Mouse (Mus musculus) heart, postnatal 25 days (tissue): ENCODE measurements around the gene Rab28. TPM values are rescaled to one million over a fixed set of nuclear protein-coding genes. Genes with fewer than 3 reads are reported as not detected.
"Not testable (repeated sequence)": the region's sequence is repeated elsewhere in the genome, so short reads cannot be mapped to it uniquely, and the experiment has no call there.

Experiments used
- DNase-seq: peaks from one replicate; pipeline ENCODE4 v3.0.0; 2022; ENCODE audit warnings: low spot score
- intact Hi-C: fragments of 180-260 bp; cut with DNase I; formaldehyde crosslinking; loops from one replicate; pipeline ENCODE4 v1.15.1; 2025
- total RNA-seq, 2 experiments: library from RNA; stranded (reverse); gene quantifications; 2 replicates each; pipeline ENCODE4 v1.2.3; 2021

Rab28 gene
- 10 to 100 TPM; 78.9 to 84.1 TPM for total RNA-seq

DNA sequence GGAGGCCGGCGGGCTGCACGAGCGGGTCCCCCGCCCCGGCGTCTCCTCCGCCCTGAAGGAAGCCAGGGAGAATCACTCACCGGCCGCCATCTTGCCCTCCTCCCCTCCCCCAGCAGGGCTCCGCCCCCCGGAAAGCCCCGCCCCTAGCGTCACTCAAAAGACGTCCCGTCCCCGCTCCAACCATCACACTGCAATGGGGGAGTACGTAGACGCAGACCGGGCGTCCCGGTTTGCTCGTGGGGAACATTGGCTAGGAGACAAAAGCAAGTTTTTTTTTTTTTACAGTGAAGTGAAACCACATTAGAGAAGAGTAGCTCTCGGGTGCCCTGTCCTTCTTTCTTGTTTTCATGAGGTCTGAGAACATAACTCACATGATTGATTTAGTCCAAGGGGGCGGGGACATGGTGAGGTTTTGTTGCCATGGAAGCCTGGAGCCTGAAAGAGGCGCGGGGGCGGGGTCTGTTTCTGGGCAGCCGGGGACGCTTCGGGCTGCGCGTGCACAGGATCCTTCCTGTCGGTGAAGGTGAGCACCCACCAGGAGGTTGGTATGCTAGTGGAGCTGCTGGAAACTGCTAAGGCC lies at the start of gene Rab28:
Gene Rab28, minus strand, starts transcription at position 107 of the 580 bp plus-strand sequence.
- peak; percentile 86 for DNase-seq
- intact Hi-C loops: loop anchor here (5.0 to 10.0 kb wide), 2 partner anchors 134 to 1527 kb away; partner anchors contain the start of genes Bod1l and Cpeb2

DNA sequence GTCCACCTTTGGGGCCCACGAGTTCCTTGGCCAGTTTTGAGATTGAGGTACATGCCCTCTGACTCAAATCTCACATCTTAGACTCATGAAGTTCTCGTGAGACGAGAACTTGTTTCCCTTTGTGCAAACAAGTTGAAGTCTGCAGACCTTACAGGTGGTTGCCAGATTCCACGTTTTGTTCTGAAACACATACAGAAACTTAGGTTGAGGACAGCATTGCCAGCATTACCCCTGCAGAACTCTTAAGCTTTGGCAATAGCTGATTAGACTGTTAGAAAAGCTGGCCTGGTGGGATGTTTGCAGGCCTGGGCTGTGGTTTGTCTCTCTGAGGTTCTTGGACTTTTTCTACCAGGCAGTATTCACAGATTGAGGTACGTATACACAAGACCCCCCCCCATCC lies 49.4 kb upstream of the Rab28 start:
- intact Hi-C loops: no loop called here
- DNase-seq: no peak

DNA sequence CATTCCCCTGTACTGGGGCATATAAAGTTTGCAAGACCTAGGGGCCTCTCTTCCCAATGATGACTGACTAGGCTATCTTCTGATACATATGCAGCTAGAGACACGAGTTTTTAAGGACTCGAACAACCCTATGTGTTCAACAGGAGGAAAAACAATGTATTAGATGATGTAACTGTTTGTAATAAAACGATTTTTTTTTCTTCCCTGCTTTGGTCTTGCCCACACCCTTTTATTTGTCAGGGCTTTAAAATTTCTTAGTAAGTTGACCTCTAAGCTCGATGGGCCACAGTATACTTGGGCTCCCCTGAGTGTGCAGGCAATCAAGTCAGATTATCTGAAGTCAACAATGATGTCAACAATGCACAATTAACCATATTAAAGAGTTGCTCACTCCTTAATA lies 48.4 kb upstream of the Rab28 start:
- no peak for DNase-seq
- intact Hi-C loops: no loop called here

DNA sequence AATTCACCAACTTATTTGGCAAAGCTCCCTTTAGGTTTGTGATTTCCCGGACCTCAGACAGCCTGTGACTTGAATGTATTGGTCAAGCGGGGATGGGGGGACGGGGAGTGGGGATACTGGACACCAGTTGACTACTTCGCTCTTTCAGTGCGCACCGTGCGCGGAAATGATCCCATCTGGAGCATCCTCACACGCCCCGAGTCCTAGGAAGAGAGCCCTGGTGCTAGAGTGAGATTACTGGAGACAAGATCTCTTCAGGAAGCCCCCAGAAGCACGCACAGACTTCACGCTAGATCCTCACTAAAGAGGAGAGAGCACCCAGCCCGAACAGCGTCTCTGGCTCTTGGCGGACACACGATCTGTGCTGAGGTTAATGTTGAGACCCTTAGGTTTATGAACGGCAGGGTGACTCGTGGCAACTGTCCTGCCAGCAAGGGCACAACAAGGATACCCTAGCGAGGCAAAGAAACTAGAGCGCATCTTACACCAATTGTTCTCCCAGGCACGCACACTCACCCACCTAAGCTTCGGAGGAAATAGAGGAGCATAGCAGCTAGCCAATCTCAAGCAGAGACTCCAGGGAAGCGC lies 47.5 kb upstream of the Rab28 start:
- no peak for DNase-seq
- intact Hi-C loops: no loop called here

DNA sequence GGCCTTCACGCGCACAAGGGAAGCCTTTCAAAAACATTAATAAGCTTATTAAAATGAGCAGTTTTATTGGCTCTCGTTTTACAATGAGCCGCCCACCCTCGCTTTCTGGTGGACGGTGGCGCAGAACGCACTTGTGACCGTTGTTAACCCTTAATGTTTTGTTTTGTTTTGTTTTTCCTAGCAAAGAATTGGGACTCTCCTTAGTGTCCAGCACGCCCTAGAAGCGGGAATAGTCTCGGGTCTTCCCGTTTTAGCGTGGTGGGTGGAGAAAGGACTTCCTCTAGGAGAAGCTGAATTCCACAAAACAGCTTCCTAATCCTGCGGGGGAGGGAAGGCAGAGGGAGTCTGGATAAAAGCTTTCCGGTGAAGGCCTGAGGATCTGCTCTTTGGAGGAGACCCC lies 46.9 kb upstream of the Rab28 start:
- intact Hi-C loops: no loop called here
- DNase-seq: no peak

DNA sequence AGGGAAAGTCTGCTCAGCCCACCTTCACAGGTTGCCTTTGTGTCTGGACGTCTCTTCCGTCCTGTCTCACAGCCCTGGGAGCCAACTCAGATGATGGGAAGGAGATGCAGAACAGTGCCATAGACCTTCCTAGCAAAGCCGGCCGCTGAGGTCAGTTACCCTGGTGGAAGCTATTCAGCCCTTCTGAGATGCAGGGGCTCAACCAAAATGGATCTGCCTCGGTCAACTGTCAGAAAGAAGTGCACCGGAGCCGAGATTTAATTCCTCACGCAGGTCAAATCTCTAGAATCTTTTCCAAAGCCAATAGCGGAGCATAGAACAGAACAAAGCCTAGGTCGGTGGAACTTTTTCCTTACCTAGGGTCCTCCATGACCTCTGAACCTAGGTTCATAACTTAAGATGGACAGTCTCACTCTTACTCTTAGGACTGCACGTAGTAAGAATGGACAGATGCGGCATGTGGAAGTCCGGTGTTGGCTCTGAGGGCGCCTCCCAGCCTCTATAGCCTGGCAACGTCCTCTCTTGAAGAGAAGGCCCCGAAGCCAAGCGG lies 46.3 kb upstream of the Rab28 start:
- no peak for DNase-seq
- intact Hi-C loops: no loop called here

DNA sequence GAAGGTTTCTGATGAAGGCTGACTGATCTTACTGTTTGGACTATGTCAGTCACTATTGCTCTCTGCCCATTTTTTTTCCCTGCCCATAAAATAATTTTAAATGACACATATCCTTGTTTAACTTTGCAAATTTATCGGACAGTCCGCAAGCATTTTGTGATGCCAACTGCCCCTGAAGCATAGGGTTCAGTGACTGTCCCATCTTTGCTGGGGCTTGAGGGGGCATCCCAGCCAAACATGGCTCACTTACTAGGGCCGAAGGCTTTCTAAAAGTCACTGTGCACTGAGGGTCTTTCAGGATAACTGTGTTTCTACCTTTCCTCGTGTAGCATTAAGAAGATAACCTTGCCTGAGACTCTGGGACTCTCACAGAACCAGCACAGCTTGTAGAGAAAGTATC lies 44.8 kb upstream of the Rab28 start:
- intact Hi-C loops: no loop called here
- no peak for DNase-seq

DNA sequence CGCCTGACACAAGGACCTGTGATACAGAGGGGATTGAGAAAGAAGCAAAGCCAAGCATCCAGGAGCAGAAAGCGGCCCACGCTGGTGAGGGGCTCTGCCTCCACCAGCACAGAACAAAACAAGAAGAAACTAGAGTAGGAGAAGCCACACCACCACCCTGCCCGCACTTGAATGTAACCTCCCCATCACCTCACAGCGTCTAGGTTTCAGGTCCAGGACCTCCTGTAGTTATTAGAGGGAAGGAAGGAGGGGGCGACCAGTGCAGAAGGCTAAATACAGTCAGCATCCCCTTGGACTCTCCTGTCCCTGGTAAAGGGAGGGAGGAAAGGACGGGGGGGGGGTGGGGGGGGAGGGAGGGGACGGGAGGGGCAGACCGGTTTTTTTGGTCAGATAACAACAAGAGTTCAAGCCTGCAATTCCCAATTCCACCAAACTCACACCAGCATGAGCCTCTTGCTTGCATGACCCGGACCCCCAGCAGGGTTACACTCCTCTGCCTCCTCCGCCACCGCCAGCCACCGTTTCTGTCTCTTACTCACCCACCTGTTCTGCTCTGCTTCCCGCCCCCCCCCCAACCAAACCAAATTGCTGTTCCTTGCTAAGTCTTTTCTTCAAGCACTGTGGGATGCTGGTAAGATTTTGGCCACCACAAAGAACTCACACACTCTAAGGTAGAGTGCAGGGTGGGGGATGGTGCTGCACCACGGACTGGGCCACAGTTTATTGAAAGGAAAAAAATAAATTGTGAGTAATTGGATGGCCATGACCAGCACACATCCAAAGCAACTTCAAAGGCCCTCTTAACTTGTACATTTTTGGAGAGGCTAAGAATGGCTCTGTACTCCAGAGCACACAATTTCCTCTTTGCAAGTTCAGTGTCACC lies 37.2 kb upstream of the Rab28 start:
- no peak for DNase-seq
- intact Hi-C loops: no loop called here

DNA sequence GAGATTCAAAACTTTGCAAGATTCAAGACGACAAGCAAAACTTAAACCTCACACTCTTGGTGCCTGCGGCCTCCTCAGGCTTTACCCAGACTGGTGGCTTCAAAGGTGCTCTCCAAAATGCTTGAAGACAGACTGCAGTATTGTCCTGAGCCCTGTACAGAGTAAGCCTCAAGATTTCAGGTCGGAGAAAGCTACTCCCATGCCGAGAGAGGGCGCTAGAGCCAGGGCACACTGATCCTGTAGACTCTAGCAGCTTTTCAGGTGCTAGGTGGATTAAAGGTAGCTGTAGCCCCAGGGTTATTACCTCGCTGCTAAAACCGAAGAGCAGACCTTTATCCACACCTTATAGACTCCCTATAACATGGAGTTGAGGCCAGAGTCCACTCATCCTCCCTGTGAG lies 36.3 kb upstream of the Rab28 start:
- intact Hi-C loops: no loop called here
- DNase-seq: no peak

DNA sequence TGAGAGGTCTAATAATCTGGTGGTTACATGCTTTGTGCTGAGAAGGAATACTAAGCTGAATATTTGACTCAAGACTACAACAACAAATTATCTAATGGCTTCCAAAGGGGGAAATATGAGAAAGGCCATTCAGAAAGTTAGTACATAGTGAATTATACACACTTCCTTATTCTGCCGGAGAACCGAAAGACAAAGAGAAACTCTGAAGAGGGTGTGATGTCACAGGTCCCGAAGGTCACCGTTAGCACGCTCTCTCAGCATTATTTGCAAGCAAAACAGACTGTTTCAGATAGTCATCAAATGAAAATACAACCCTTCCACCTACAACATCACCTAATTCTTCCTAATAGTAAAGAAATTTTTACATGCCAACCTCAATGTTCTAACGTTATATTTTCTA lies 30.9 kb upstream of the Rab28 start:
- no peak for DNase-seq
- intact Hi-C loops: no loop called here

DNA sequence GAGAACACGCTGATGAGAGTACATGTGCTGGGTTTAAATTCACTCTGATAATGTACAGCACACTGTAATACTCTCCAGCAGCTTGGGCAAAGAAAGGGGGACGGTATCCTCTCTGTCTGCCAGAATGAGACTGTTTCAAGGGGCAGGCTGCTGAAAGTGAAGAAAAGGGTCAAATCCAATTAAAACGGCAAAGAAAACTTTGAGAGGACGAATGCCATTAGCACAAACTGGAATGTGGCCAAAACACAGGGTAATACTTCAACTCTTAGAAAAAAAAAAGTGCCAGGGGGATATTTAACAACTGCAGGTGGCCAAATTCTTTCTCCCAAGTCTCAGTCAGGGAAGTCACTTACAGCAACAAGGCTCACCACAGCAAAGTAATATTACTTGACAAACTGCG lies 29.1 kb upstream of the Rab28 start:
- intact Hi-C loops: no loop called here
- no peak for DNase-seq

DNA sequence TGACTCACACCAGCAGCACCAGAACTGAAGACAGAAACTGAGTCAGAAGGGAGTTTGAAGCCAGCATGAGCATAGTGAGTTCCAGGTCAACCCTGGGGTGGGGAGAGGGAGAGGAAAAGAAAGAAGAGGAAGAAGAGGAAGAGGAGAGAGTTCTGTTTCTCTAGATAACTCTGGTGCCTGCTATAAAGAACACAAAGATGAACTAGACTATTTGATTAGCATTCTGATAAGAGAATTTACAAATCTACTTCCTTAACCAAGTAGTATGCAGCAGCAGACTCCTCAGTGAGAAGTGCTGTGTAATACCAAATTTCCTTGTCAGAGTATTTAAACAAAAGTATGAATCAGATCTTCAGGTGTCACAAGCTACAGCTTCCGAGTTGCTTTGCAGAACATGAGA lies 19.1 kb upstream of the Rab28 start:
- DNase-seq: no peak
- intact Hi-C loops: no loop called here

DNA sequence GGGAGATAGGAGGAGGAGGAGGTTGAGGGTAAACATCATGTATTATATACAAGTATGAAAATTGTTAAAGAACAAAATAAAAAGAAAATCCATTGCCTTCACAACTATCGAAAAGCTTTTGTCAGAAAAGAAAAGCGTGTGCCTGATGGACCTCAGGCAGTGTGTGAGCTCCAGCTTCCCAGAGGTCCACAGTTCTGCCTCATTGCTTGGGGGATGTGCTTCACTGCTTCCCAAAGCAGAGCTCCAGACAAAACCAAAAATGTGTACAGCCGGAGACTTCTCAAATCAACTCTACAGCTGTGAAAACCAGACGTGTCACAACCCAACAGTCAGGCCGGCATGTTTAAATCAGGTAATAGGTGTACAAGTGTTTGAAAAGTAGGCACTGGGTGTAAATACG lies 17.6 kb upstream of the Rab28 start:
- intact Hi-C loops: no loop called here
- no peak for DNase-seq

DNA sequence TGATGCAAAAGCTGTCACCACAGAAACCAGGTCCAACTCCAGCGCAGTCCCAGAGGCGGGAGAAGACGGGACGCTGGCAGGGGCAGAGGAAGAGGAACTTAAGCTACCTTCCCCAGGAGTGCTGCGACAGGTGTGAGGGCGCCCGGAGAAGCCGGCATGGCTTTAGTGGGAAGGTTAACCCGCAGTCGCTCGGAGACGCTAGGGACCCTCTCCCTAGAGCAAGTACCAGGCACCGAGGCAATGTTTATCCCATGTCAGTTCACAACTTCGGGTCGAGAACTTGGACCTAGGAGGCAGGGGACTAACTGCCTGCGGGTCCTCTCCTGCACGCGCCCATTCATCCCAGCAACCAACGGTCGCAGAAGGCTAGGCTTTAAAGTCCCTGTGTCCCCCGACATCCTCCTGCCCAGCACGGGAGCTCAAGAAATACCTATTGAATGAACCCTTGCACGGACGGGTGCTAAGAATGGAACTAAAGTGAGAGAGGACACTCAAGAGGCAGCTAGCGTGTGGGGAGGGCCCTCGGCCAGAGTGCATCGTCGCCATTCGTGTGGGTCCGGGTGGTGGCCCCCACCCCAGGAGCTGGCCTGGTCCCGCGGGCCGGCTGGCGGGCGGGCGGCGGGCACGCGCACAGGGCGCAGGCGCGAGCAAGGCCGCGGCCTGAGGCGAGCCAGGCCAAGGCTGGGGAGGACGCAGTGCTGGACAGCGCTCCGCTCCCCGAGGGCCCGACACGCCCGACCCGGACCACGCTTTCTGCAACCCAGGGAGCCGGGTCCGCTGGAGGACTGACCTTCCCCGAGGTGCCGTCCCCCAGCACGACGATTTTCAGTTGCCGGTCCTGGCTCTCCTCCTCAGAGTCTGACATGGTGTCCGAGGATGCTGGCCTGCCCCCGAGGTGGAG lies 592 bp downstream of the Rab28 start:
- DNase-seq: peak; percentile 1
- intact Hi-C loops: loop anchor here (5.0 to 10.0 kb wide), 2 partner anchors 135 to 1527 kb away; partner anchors contain the start of genes Bod1l and Cpeb2

DNA sequence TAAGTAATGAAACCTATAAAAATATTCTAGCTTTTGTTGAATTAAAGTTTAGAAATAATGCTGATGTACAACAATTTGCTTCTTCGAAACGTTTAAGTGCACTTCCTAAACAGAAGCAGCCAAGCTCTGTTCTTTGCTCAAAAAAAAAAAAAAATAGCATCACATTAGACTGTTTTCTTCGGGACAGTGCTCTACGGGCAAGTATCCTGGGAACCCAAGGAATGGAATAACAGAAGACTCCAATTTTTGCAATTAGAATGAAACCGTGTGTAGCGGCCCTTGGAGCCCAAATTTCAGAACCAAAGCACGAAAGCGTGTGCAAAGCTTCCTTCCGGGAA lies 1.2 kb downstream of the Rab28 start:
- intact Hi-C loops: loop anchor here (5.0 to 10.0 kb wide), 2 partner anchors 136 to 1528 kb away; partner anchors contain the start of genes Bod1l and Cpeb2
- DNase-seq: no peak

DNA sequence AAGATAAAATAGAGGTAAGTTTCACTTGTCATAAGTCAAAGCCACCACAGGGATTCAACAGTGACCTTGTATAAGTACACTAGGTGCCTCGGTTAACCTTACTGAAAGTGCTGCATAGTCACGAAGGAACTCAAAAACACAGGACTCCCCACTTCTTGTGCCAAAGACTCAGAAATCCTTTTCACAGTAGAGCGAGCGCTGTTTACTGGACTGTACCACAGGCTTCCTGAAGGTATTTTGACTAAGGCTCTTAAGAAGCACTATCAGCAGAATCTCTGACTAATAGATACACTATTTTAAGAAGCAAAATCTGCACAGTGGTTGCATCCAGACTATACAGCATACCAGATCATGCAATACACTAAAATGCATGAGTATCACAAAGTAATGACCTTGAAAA lies 6.9 kb downstream of the Rab28 start:
- intact Hi-C loops: loop anchor here (10.0 kb wide), 1 partner anchor 1534 kb away; the partner anchor contains the start of gene Cpeb2
- DNase-seq: not testable (repeated sequence)

DNA sequence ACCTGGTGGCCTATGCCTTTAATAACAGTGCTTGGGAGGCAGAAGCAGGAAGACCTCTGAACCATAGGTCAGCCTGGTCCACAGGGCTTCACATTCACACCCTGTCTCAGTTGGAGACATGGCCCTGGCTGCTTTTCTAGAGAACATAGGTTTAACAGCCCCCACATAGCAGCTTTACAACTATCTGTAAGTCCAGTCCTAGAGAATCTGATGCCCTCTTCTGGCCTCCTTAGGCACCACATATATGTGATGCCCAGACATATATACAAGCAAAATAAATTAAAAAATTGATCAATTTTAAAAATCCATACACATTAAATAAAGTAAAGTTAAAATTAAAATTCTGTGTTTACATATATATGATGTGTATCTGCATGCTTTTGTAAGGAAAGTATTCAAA lies 10.0 kb downstream of the Rab28 start:
- intact Hi-C loops: no loop called here
- DNase-seq: no peak

DNA sequence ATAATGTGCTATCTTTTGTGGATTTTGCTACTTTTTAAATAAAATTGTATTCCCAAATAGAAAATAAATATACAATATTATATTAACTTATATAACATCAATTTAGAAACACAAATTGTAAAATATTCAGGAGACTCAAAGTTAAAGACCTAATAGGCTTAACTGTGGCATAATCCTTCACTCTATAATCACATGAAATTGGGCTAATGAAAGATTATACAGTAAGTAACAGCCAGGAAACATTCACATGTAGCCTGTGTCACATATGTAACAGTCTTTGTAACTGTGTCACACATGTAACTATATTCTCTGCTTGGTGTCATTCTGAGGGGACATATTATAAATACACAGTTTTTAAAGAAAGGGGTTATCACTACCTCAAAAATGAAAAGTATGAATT lies 22.9 kb downstream of the Rab28 start:
- DNase-seq: no peak
- intact Hi-C loops: no loop called here

DNA sequence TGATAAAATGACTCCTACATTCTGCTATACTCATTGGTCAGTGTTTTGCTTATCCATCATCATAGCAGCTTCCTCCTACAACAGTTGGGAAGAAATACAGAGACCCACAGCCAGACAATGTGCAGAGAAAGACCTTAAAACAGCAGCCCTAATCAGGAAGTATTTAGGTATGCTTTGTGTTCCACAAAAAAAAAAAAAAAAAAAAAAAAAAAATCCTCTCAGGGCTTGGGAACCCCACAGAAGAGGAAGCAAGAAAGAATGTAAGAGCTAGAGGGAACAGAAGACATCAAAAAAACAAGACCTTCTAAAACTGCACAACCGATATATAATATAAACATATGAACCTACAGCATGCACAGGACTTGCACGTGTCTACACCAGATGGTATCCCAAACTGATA lies 24.0 kb downstream of the Rab28 start:
- DNase-seq: no peak
- intact Hi-C loops: no loop called here

DNA sequence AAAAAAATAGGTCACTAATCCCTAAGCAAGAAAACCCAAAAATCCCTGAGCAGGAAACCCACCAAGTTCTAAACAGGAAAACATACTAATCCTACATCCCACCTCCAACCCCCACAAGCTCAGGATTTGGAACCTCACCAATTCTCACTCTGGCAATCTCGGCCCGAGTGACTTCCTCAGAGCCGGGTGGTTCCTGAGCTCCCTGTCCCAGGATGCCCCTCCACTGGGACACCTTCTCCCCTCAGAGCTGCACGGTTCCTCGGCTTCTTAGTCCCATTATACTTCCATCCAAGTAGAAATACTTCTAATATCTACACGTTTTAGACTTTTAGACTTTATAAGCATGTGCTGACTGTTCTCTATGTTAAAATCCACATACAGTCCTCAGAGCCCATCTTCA lies 41.9 kb downstream of the Rab28 start:
- intact Hi-C loops: no loop called here
- no peak for DNase-seq
